Mouse (Mus musculus) limb, embryonic 14.5 days (tissue): Measurements from ENCODE around the gene Tcp1. TPM values are rescaled to one million over a fixed set of nuclear protein-coding genes. Genes with fewer than 3 reads are reported as not detected.
"Not testable (repeated sequence)": the region's sequence is repeated elsewhere in the genome, so short reads cannot be mapped to it uniquely, and the experiment has no call there.

Experiments used
- ATAC-seq: fragments of 200-750 bp; cut with Nextera tagmentation; 2 replicates; pipeline ENCODE4 v1.8.0; 2017; ENCODE audit warnings: low read depth, moderate number of reproducible peaks, moderate TSS enrichment; ENCODE audit not compliant: low FRiP score
- DNase-seq: peaks from one replicate; pipeline ENCODE4 v3.0.0-alpha.2; 2015; ENCODE audit warnings: low spot score
- H3K27ac ChIP-seq: fragments of 300-500 bp; sonication (generic); replicated peaks from 2 replicates; pipeline ENCODE4 v1.5.1; 2014; ENCODE audit warnings: low read depth, mild to moderate bottlenecking, low read length, moderate library complexity, mixed read lengths
- H3K27me3 ChIP-seq: fragments of 300-500 bp; sonication (generic); 2 replicates; pipeline ENCODE4 v1.6.1; 2014; ENCODE audit warnings: low read length, mixed read lengths; ENCODE audit not compliant: control insufficient read depth, insufficient read depth
- H3K36me3 ChIP-seq: fragments of 300-500 bp; sonication (generic); 2 replicates; pipeline ENCODE4 v1.6.1; 2014; ENCODE audit warnings: mild to moderate bottlenecking, low read length, moderate library complexity, mixed read lengths; ENCODE audit not compliant: control insufficient read depth, insufficient read depth
- H3K4me1 ChIP-seq: fragments of 300-500 bp; sonication (generic); 2 replicates; pipeline ENCODE4 v1.6.1; 2014; ENCODE audit warnings: antibody characterized with exemption, low read length, mixed read lengths; ENCODE audit not compliant: control insufficient read depth, insufficient read depth
- H3K4me2 ChIP-seq: fragments of 300-500 bp; sonication (generic); replicated peaks from 2 replicates; pipeline ENCODE4 v1.6.1; 2014; ENCODE audit warnings: low read depth, mild to moderate bottlenecking, low read length, moderate library complexity; ENCODE audit not compliant: severe bottlenecking
- H3K4me3 ChIP-seq: fragments of 300-500 bp; sonication (generic); replicated peaks from 2 replicates; pipeline ENCODE4 v1.5.1; 2014; ENCODE audit warnings: low read length
- H3K9ac ChIP-seq: fragments of 300-500 bp; sonication (generic); 2 replicates; pipeline ENCODE4 v1.6.1; 2014; ENCODE audit warnings: mild to moderate bottlenecking, low read depth, low read length, moderate library complexity; ENCODE audit not compliant: severe bottlenecking
- H3K9me3 ChIP-seq: fragments of 300-500 bp; sonication (generic); 2 replicates; pipeline ENCODE4 v1.6.1; 2016; ENCODE audit warnings: low read length; ENCODE audit not compliant: control insufficient read depth
- POLR2A ChIP-seq: fragments of 200-500 bp; IDR thresholded peaks from 2 replicates; pipeline ENCODE4 v1.8.0; 2012; ENCODE audit warnings: inconsistent platforms, mild to moderate bottlenecking, moderate library complexity, borderline replicate concordance; ENCODE audit not compliant: insufficient read depth, insufficient read length; ENCODE audit errors: extremely low read depth
- WGBS: fragments of 180-500 bp; shearing (Covaris S2); extraction: QIAGEN DNeasy Blood & Tissue Kit; methylation state at CpG from one replicate; pipeline ENCODE4 v1.1.7; 2014; 5-methylcytosine and 5-hydroxymethylcytosine counted together
- polyA plus RNA-seq, 2 experiments: library from polyadenylated mRNA; depleted of rRNA in 1 of 2; stranded (reverse) in 1 of 2; unstranded in 1 of 2; fragments of >200 nt; fragmentation: Nextera tagmentation in 1 of 2; extraction: Ambion mirVana in 1 of 2; gene quantifications; 2 replicates each; pipeline versions ENCODE4 v1.2.1 to v1.2.3; 2012 to 2014

The Tcp1 gene
- polyA plus RNA-seq, 2 experiments: 212 to 386 TPM

- H3K27me3 ChIP-seq: no peaks in the 10 kb centered on the region
Measured at GRCm38 (mm10) chr17:12915881-12916583, 531 bp downstream of the Tcp1 start, which contains the start of gene Mrpl18. Gene Mrpl18, minus strand, starts transcription at chr17:12916345.

GRCm38 (mm10) chr17:12916588-12917380 is 1.3 kb downstream of the Tcp1 start:
- Histone ChIP-seq H3K9me3 (no peaks in the 10 kb centered on the region), H3K27ac (peak overlapping the region; percentile 93), H3K4me2 (peak overlapping the region; percentile 84), H3K4me1 (peaks cover 9% of the 10 kb centered on the region; the same call in 1 of the 2 replicates), H3K36me3 (peaks cover 61% of the 10 kb centered on the region), H3K9ac (peak overlapping the region; percentile 99), H3K27me3 (no peaks in the 10 kb centered on the region), H3K4me3 (peak overlapping the region; percentile 94)
- WGBS: under 1% methylated on average over 39 of the region's 40 CpGs
- peak; percentile 36 for DNase-seq
- ATAC-seq: peak; percentile 19
- TF ChIP-seq POLR2A: no peak

More at GRCm38 (mm10) chr17:12915881-12916583, 531 bp downstream of the Tcp1 start, which contains the start of gene Mrpl18:
- Histone ChIP-seq H3K4me2 (peak within 1 kb of the TSS; percentile 84), H3K4me1 (peaks cover 9% of the 10 kb centered on the region; the same call in 1 of the 2 replicates), H3K27ac (peak within 1 kb of the TSS; percentile 93), H3K36me3 (peaks cover 62% of the 10 kb centered on the region), H3K9me3 (no peaks in the 10 kb centered on the region), H3K4me3 (peak within 1 kb of the TSS; percentile 94), H3K9ac (peak within 1 kb of the TSS; percentile 99)
- TF ChIP-seq POLR2A: peak; percentile 90; the same call in 1 of the 2 replicates
- DNase-seq (peak; percentile 100), ATAC-seq (peak; percentile 99)
- under 1% methylated on average over 46 of the region's 56 CpGs for WGBS

GRCm38 (mm10) chr17:12921073-12921472 is 5.6 kb downstream of the Tcp1 start:
- ATAC-seq (no peak), DNase-seq (no peak)
- Histone ChIP-seq H3K27me3 (no peaks in the 10 kb centered on the region), H3K27ac (no peak overlapping the region), H3K9me3 (no peaks in the 10 kb centered on the region), H3K4me3 (no peak overlapping the region), H3K4me2 (no peak overlapping the region), H3K4me1 (peaks cover 6% of the 10 kb centered on the region; the same call in 1 of the 2 replicates), H3K36me3 (peaks cover 78% of the 10 kb centered on the region), H3K9ac (no peak overlapping the region)
- no peak for TF ChIP-seq POLR2A
- WGBS: 96% methylated on average over 1 of the region's 1 CpGs

GRCm38 (mm10) chr17:12925001-12925400 is 9.5 kb downstream of the Tcp1 start:
- Histone ChIP-seq H3K4me1 (no peaks in the 10 kb centered on the region), H3K27me3 (no peaks in the 10 kb centered on the region), H3K4me2 (no peak overlapping the region), H3K9ac (no peak overlapping the region), H3K4me3 (no peak overlapping the region), H3K27ac (no peak overlapping the region), H3K9me3 (no peaks in the 10 kb centered on the region), H3K36me3 (peaks cover 63% of the 10 kb centered on the region)
- ATAC-seq: no peak
- DNase-seq: no peak
- no peak for TF ChIP-seq POLR2A
- 96% methylated on average over 3 of the region's 3 CpGs for WGBS

GRCm38 (mm10) chr17:12925703-12926180 is 10.2 kb downstream of the Tcp1 start:
- Histone ChIP-seq H3K9ac (no peak overlapping the region), H3K9me3 (no peaks in the 10 kb centered on the region), H3K4me1 (no peaks in the 10 kb centered on the region), H3K4me2 (no peak overlapping the region), H3K36me3 (peaks cover 56% of the 10 kb centered on the region), H3K27ac (no peak overlapping the region), H3K4me3 (no peak overlapping the region), H3K27me3 (no peaks in the 10 kb centered on the region)
- 83% methylated on average over 8 of the region's 8 CpGs for WGBS
- DNase-seq (no peak), ATAC-seq (no peak)
- no peak for TF ChIP-seq POLR2A

- not testable (repeated sequence) for H3K36me3 ChIP-seq, H3K9me3 ChIP-seq, H3K27me3 ChIP-seq, H3K4me2 ChIP-seq, H3K9ac ChIP-seq, DNase-seq, H3K27ac ChIP-seq, H3K4me1 ChIP-seq, H3K4me3 ChIP-seq, ATAC-seq
- WGBS: 86% methylated on average over 5 of the region's 5 CpGs
Measured at GRCm38 (mm10) chr17:12931576-12931975, 16.1 kb downstream of the Tcp1 start.
